Comparison of ENCODE assay signal across 8 mouse cellular contexts in the genomic region with DNA sequence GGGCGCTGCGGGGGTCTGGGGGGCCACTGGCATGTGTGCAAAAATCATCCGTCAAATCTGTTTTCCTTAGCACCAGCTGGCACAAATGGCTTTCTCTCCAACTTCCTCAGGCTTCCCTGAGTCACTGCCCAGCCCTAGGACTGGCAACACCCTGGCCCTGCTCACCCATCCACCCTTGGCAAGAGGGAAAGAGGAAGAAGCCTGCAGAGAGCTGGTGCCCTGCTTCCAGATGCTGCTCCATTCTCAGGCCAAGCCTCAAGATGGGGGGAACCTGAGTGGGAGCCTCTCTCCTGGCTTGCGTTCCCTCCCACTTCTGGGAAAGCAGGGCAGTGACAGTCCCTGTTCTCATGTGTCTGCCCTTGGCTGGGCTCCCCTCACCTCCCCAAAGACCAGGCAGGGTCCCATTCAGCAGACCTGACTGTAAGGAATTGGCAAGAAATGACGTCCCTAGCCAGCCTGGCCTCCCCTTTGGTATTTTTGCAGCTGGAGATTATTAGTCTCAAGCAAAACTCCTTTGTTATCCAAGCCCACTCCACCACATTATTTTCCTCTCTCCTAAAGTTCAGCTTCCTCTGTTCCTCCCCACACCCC. TPM values are rescaled to one million over a fixed set of nuclear protein-coding genes. Genes with fewer than 3 reads are reported as not detected.
A peak's percentile ranks its signal among the peaks of the same experiment; 100 is the strongest.
DNase-seq lines count a peak whose midpoint lies in the region; ATAC-seq and TF ChIP-seq lines count a peak whose summit lies in the region.

No protein-coding gene starts in this region.

- 0 out of 2 replicates have a peak, but pooled peaks cover 6% of the 10 kb centered on the region for H3K36me3 ChIP-seq in kidney, postnatal 0 days (ENCODE audit: insufficient read depth, low read length)
- H3K36me3 ChIP-seq in limb, embryonic 14.5 days (ENCODE audit: control insufficient read depth, insufficient read depth, low read length): peaks cover 80% of the 10 kb centered on the region
- peaks cover 5% of the 10 kb centered on the region; the same call in 1 of the 2 replicates for H3K36me3 ChIP-seq in stomach, postnatal 0 days (ENCODE audit: control insufficient read depth, insufficient read depth, low read length)

- intact Hi-C loops in left cerebral cortex, postnatal 14 days (cut with DNase I): loop anchor here (2.0 kb wide), 1 partner anchor 17 kb away; no protein-coding TSS in a partner anchor

- peak overlapping the region; percentile 50; the same call in 1 of the 2 replicates for H3K27ac ChIP-seq in kidney, postnatal 0 days
- H3K27ac ChIP-seq in limb, embryonic 14.5 days (replicated peaks; ENCODE audit: low read depth, low read length): peak overlapping the region; percentile 61
- H3K27ac ChIP-seq in stomach, postnatal 0 days (replicated peaks): peak overlapping the region; percentile 84

- no peak for ATAC-seq in kidney, postnatal 0 days (replicated peaks; ENCODE audit: low FRiP score, low read depth)
- peak; percentile 84 for ATAC-seq in cerebellum, adult (ENCODE audit: insufficient number of reproducible peaks, low FRiP score, low TSS enrichment)
- ATAC-seq in limb, embryonic 14.5 days (ENCODE audit: low FRiP score, low read depth): 0 out of 2 replicates have a peak, but pooled peaks have one; percentile 14
- ATAC-seq in stomach, postnatal 0 days (ENCODE audit: low FRiP score, low TSS enrichment): peak; percentile 53

- no peak for TF ChIP-seq POLR2A in limb, embryonic 14.5 days (IDR thresholded peaks at IDR 0.05; ENCODE audit: borderline replicate concordance, extremely low read depth, insufficient read depth, insufficient read length)

- peaks cover 48% of the 10 kb centered on the region for H3K4me1 ChIP-seq in kidney, postnatal 0 days (replicated peaks; ENCODE audit: insufficient read depth, low read length)
- peaks cover 44% of the 10 kb centered on the region for H3K4me1 ChIP-seq in limb, embryonic 14.5 days (ENCODE audit: control insufficient read depth, insufficient read depth, low read length)
- H3K4me1 ChIP-seq in stomach, postnatal 0 days (replicated peaks; ENCODE audit: control insufficient read depth, insufficient read depth): peaks cover 28% of the 10 kb centered on the region

- H3K9me3 ChIP-seq in kidney, postnatal 0 days (replicated peaks; ENCODE audit: low read length): no peaks in the 10 kb centered on the region
- no peaks in the 10 kb centered on the region for H3K9me3 ChIP-seq in limb, embryonic 14.5 days (ENCODE audit: control insufficient read depth, low read length)
- no peaks in the 10 kb centered on the region for H3K9me3 ChIP-seq in stomach, postnatal 0 days (ENCODE audit: control insufficient read depth, low read length)

- no peak overlapping the region for H3K4me2 ChIP-seq in kidney, postnatal 0 days (ENCODE audit: low read length)
- H3K4me2 ChIP-seq in limb, embryonic 14.5 days (replicated peaks; ENCODE audit: low read depth, low read length, severe bottlenecking): no peak overlapping the region
- no peak overlapping the region for H3K4me2 ChIP-seq in stomach, postnatal 0 days (replicated peaks; ENCODE audit: low read depth)

- no peak for TF ChIP-seq EP300 in stomach, postnatal 0 days (optimal IDR thresholded peaks at IDR 0.05)

- 70% methylated on average over 5 of the region's 5 CpGs for WGBS in kidney, postnatal 0 days
- WGBS in limb, embryonic 14.5 days: 65% methylated on average over 5 of the region's 5 CpGs
- WGBS in stomach, postnatal 0 days: 56% methylated on average over 5 of the region's 5 CpGs

- H3K4me3 ChIP-seq in kidney, postnatal 0 days (replicated peaks; ENCODE audit: low read depth, low read length): no peak overlapping the region
- H3K4me3 ChIP-seq in limb, embryonic 14.5 days (replicated peaks; ENCODE audit: low read length): no peak overlapping the region
- no peak overlapping the region for H3K4me3 ChIP-seq in stomach, postnatal 0 days (ENCODE audit: low read depth, low read length)

- no peak for DNase-seq in kidney, postnatal 0 days (ENCODE audit: low spot score)
- no peak for DNase-seq in kidney, postnatal 10 days
- peak; percentile 89 for DNase-seq in fibroblast of lung, adult 2 months (ENCODE audit: low read depth)
- peak; percentile 67 for DNase-seq in limb, embryonic 14.5 days (ENCODE audit: low spot score)
- peak; percentile 63 for DNase-seq in stomach, postnatal 0 days (ENCODE audit: low spot score)
- DNase-seq in spleen, adult 12 weeks (ENCODE audit: low spot score): no peak
- no peak for DNase-seq in left cerebral cortex, postnatal 14 days (ENCODE audit: low spot score in 2 of 2)

- H3K9ac ChIP-seq in kidney, postnatal 0 days (ENCODE audit: low read depth, low read length): no peak overlapping the region
- H3K9ac ChIP-seq in limb, embryonic 14.5 days (ENCODE audit: low read depth, low read length, severe bottlenecking): peak overlapping the region; percentile 29; the same call in 1 of the 2 replicates
- 0 out of 2 replicates have a peak overlapping the region, but pooled peaks have one; percentile 23 for H3K9ac ChIP-seq in stomach, postnatal 0 days (ENCODE audit: low read length)

- no peak for TF ChIP-seq CTCF in kidney, postnatal 0 days (IDR thresholded peaks at IDR 0.05; ENCODE audit: low read depth)
- TF ChIP-seq CTCF in stomach, postnatal 0 days (IDR thresholded peaks at IDR 0.05; ENCODE audit: low read depth): no peak

- no peaks in the 10 kb centered on the region for H3K27me3 ChIP-seq in kidney, postnatal 0 days (ENCODE audit: insufficient read depth, low read length)
- no peaks in the 10 kb centered on the region for H3K27me3 ChIP-seq in limb, embryonic 14.5 days (ENCODE audit: control insufficient read depth, insufficient read depth, low read length)
- H3K27me3 ChIP-seq in stomach, postnatal 0 days (ENCODE audit: control insufficient read depth, insufficient read depth, low read length): no peaks in the 10 kb centered on the region

RNA-seq across cellular contexts. Expression of gene Lrp1, which starts 23.5 kb away (rescaled TPM):
- polyA plus RNA-seq in kidney, postnatal 0 days (2015; fragmentation: Nextera tagmentation; extraction: Ambion mirVana): 42.6 and 44.5 TPM in 2 replicates
- polyA plus RNA-seq in limb, embryonic 14.5 days (2012; rRNA removed): 261 and 271 TPM in 2 replicates
- 146 and 172 TPM in 2 replicates for polyA plus RNA-seq in limb, embryonic 14.5 days (2014; fragmentation: Nextera tagmentation; extraction: Ambion mirVana)
- polyA plus RNA-seq in stomach, postnatal 0 days (2015; fragmentation: Nextera tagmentation; extraction: Ambion mirVana): 32.7 and 37.4 TPM in 2 replicates
- 100 to 1,000 TPM; 285 to 305 TPM for total RNA-seq in left cerebral cortex, postnatal 14 days (2021)

RNA-seq across cellular contexts. Expression of gene Stat6, which starts 45.4 kb away (rescaled TPM):
- polyA plus RNA-seq in kidney, postnatal 0 days (2015; fragmentation: Nextera tagmentation; extraction: Ambion mirVana): 26.2 and 27.0 TPM in 2 replicates
- 30.7 and 33.5 TPM in 2 replicates for polyA plus RNA-seq in limb, embryonic 14.5 days (2012; rRNA removed)
- polyA plus RNA-seq in limb, embryonic 14.5 days (2014; fragmentation: Nextera tagmentation; extraction: Ambion mirVana): 22.2 and 24.6 TPM in 2 replicates
- 31.4 and 34.6 TPM in 2 replicates for polyA plus RNA-seq in stomach, postnatal 0 days (2015; fragmentation: Nextera tagmentation; extraction: Ambion mirVana)
- total RNA-seq in left cerebral cortex, postnatal 14 days (2021): 1 to 10 TPM; 8.6 to 10.0 TPM

Comparison
In these comparisons a context has a peak if more than half of its experiments do, and no peak if none do; other contexts are left out.
1. DNase-seq: peak in fibroblast of lung, adult 2 months (single experiment), limb, embryonic 14.5 days (single experiment) and stomach, postnatal 0 days (single experiment); none in kidney, postnatal 0 days (single experiment), kidney, postnatal 10 days (single experiment), spleen, adult 12 weeks (single experiment) and left cerebral cortex, postnatal 14 days (0 of 2).
2. Peak in every context shown above with its lines, with median percentiles within 50 percentile points of each other: H3K27ac ChIP-seq.